ENCODE assay signal across 15 mouse cellular contexts in genomic region chr17:81336024-81336754, GRCm38 (mm10).
DNase-seq lines count a peak whose midpoint lies in the region; ATAC-seq and TF ChIP-seq lines count a peak whose summit lies in the region.
"Had no signal": no experiment of that assay in that cellular context is flagged by ENCODE, and none has a peak within 500 bp of the region (broad histone marks: within the 10 kb centered on the region; RNA-seq: fewer than 3 reads in every experiment).

No protein-coding gene starts in this region.

- TF ChIP-seq CTCF in midbrain, postnatal 0 days (IDR thresholded peaks at IDR 0.05), result no peak

- no peaks in the 10 kb centered on the region for H3K4me1 ChIP-seq in midbrain, embryonic 13.5 days (replicated peaks)
- no peaks in the 10 kb centered on the region for H3K4me1 ChIP-seq in midbrain, postnatal 0 days (ENCODE audit: insufficient read depth, low read length)
- H3K4me1 ChIP-seq in embryonic facial prominence, embryonic 11.5 days (ENCODE audit: control insufficient read depth, insufficient read depth, low read length), result no peaks in the 10 kb centered on the region
- H3K4me1 ChIP-seq in limb, embryonic 11.5 days (ENCODE audit: control insufficient read depth, insufficient read depth, low read length), result peaks cover 4% of the 10 kb centered on the region
- H3K4me1 ChIP-seq: forebrain, embryonic 15.5 days; hindbrain, embryonic 15.5 days had no signal

- no peaks in the 10 kb centered on the region for H3K27me3 ChIP-seq in midbrain, embryonic 13.5 days
- no peaks in the 10 kb centered on the region for H3K27me3 ChIP-seq in midbrain, postnatal 0 days (ENCODE audit: insufficient read depth, low read length)
- no peaks in the 10 kb centered on the region for H3K27me3 ChIP-seq in embryonic facial prominence, embryonic 11.5 days (ENCODE audit: control insufficient read depth, insufficient read depth, low read length)
- H3K27me3 ChIP-seq in limb, embryonic 11.5 days (ENCODE audit: control insufficient read depth, insufficient read depth, low read length), result no peaks in the 10 kb centered on the region
- H3K27me3 ChIP-seq: CH12.LX; forebrain, embryonic 15.5 days; hindbrain, embryonic 15.5 days had no signal

- DNase-seq in midbrain, postnatal 0 days (ENCODE audit: low spot score), result no peak
- peak; percentile 93 for DNase-seq in embryonic facial prominence, embryonic 11.5 days (ENCODE audit: low spot score)
- peak; percentile 61 for DNase-seq in limb, embryonic 11.5 days (ENCODE audit: low spot score)
- no peak for DNase-seq in left cerebral cortex, adult 11 months (ENCODE audit: low spot score)
- no peak for DNase-seq in cerebellum, postnatal 25 days
- DNase-seq in heart, adult 18-20 months, result no peak
- DNase-seq: kidney, adult 9 months; lung, adult 2 months; thymus, postnatal 14 days had no signal

- H3K27ac ChIP-seq in midbrain, embryonic 13.5 days, result no peak overlapping the region
- no peak overlapping the region for H3K27ac ChIP-seq in midbrain, postnatal 0 days (ENCODE audit: low read depth, low read length)
- H3K27ac ChIP-seq in embryonic facial prominence, embryonic 11.5 days (replicated peaks; ENCODE audit: low read depth, low read length), result 0 out of 2 replicates have a peak overlapping the region, but pooled peaks have one; percentile 16
- no peak overlapping the region for H3K27ac ChIP-seq in limb, embryonic 11.5 days (replicated peaks; ENCODE audit: low read depth, low read length)
- H3K27ac ChIP-seq: forebrain, embryonic 15.5 days; hindbrain, embryonic 15.5 days; layer of hippocampus, adult 2 months had no signal

- H3K9ac ChIP-seq in midbrain, embryonic 13.5 days (replicated peaks), result no peak overlapping the region
- no peak overlapping the region for H3K9ac ChIP-seq in midbrain, postnatal 0 days (replicated peaks; ENCODE audit: low read length, poor library complexity, severe bottlenecking)
- no peak overlapping the region for H3K9ac ChIP-seq in embryonic facial prominence, embryonic 11.5 days (replicated peaks; ENCODE audit: low read length)
- no peak overlapping the region for H3K9ac ChIP-seq in limb, embryonic 11.5 days (ENCODE audit: low read length)
- H3K9ac ChIP-seq: forebrain, embryonic 15.5 days; hindbrain, embryonic 15.5 days had no signal

- 69% methylated on average over 7 of the region's 7 CpGs for WGBS in midbrain, embryonic 13.5 days
- WGBS in midbrain, postnatal 0 days, result 52% methylated on average over 7 of the region's 7 CpGs
- 23% methylated on average over 7 of the region's 7 CpGs for WGBS in embryonic facial prominence, embryonic 11.5 days
- WGBS in limb, embryonic 11.5 days, result 9% methylated on average over 7 of the region's 7 CpGs

- H3K36me3 ChIP-seq in midbrain, embryonic 13.5 days, result no peaks in the 10 kb centered on the region
- no peaks in the 10 kb centered on the region for H3K36me3 ChIP-seq in midbrain, postnatal 0 days (ENCODE audit: insufficient read depth, low read length)
- H3K36me3 ChIP-seq in embryonic facial prominence, embryonic 11.5 days (replicated peaks; ENCODE audit: control insufficient read depth, insufficient read depth, low read depth, low read length), result no peaks in the 10 kb centered on the region
- no peaks in the 10 kb centered on the region for H3K36me3 ChIP-seq in limb, embryonic 11.5 days (ENCODE audit: control insufficient read depth, insufficient read depth, low read length)
- H3K36me3 ChIP-seq: forebrain, embryonic 15.5 days; hindbrain, embryonic 15.5 days had no signal

- H3K4me2 ChIP-seq in midbrain, embryonic 13.5 days (replicated peaks), result no peak overlapping the region
- H3K4me2 ChIP-seq in midbrain, postnatal 0 days (ENCODE audit: low read depth, low read length, poor library complexity, severe bottlenecking), result no peak overlapping the region
- H3K4me2 ChIP-seq in embryonic facial prominence, embryonic 11.5 days (ENCODE audit: low read depth, low read length), result no peak overlapping the region
- H3K4me2 ChIP-seq in limb, embryonic 11.5 days (ENCODE audit: low read depth, severe bottlenecking), result no peak overlapping the region
- H3K4me2 ChIP-seq: forebrain, embryonic 15.5 days; hindbrain, embryonic 15.5 days had no signal

- no peaks in the 10 kb centered on the region for H3K9me3 ChIP-seq in midbrain, embryonic 13.5 days
- no peaks in the 10 kb centered on the region for H3K9me3 ChIP-seq in midbrain, postnatal 0 days (ENCODE audit: low read length)
- no peaks in the 10 kb centered on the region for H3K9me3 ChIP-seq in embryonic facial prominence, embryonic 11.5 days (replicated peaks; ENCODE audit: control insufficient read depth, low read length)
- H3K9me3 ChIP-seq in limb, embryonic 11.5 days (ENCODE audit: control insufficient read depth, low read length), result no peaks in the 10 kb centered on the region; the same call in 1 of the 2 replicates
- H3K9me3 ChIP-seq: forebrain, embryonic 15.5 days; hindbrain, embryonic 15.5 days had no signal

- ATAC-seq in midbrain, embryonic 13.5 days, result 0 out of 2 replicates have a peak, but pooled peaks have one; percentile 17
- ATAC-seq in midbrain, postnatal 0 days (ENCODE audit: low FRiP score), result no peak
- peak; percentile 94 for ATAC-seq in embryonic facial prominence, embryonic 11.5 days (replicated peaks; ENCODE audit: insufficient number of reproducible peaks, low FRiP score, low TSS enrichment, low read depth)
- peak; percentile 86 for ATAC-seq in limb, embryonic 11.5 days (ENCODE audit: insufficient number of reproducible peaks, low FRiP score, low TSS enrichment, low read depth)
- ATAC-seq: activated CD4-positive, CD25-positive, alpha-beta regulatory T cell, adult 4 months; forebrain, embryonic 15.5 days had no signal

- no peak overlapping the region for H3K4me3 ChIP-seq in midbrain, embryonic 13.5 days (replicated peaks)
- no peak overlapping the region for H3K4me3 ChIP-seq in midbrain, postnatal 0 days (ENCODE audit: low read depth, low read length)
- H3K4me3 ChIP-seq in embryonic facial prominence, embryonic 11.5 days (ENCODE audit: low read depth, low read length), result no peak overlapping the region
- no peak overlapping the region for H3K4me3 ChIP-seq in limb, embryonic 11.5 days (ENCODE audit: low read depth, low read length)
- H3K4me3 ChIP-seq: forebrain, embryonic 15.5 days; hindbrain, embryonic 15.5 days; layer of hippocampus, adult 2 months had no signal

Comparison
In these comparisons a context has a peak if more than half of its experiments do, and no peak if none do; other contexts are left out.
1. DNase-seq: peak in embryonic facial prominence, embryonic 11.5 days (single experiment) and limb, embryonic 11.5 days (single experiment); none in midbrain, postnatal 0 days (single experiment), left cerebral cortex, adult 11 months (single experiment), cerebellum, postnatal 25 days (0 of 2) and heart, adult 18-20 months (0 of 2).